Mouse (Mus musculus) MEL (cell line): Measurements from ENCODE around the gene Srsf3. TPM values are rescaled to one million over a fixed set of nuclear protein-coding genes. Genes with fewer than 3 reads are reported as not detected.

Experiments used
- DNase-seq: peaks from one replicate; pipeline ENCODE4 v3.0.0; 2011; ENCODE audit warnings: low read depth, low spot score
- H3K27ac ChIP-seq: 2 replicates; pipeline ENCODE4 v1.5.1; 2012; ENCODE audit warnings: low read depth, mild to moderate bottlenecking, control low read depth, low read length, moderate library complexity; ENCODE audit not compliant: control insufficient read depth
- H3K27me3 ChIP-seq, 2 experiments: fragments of 150-350 bp in 1 of 2; sonication (generic) in 1 of 2; 2 replicates each; pipeline ENCODE4 v1.6.1; 2012; ENCODE audit warnings: low read length in 2 of 2, mild to moderate bottlenecking in 2 of 2, improper control_type of control experiment in 1 of 2, moderate library complexity in 1 of 2; ENCODE audit not compliant: insufficient read depth in 2 of 2, control insufficient read depth in 1 of 2
- H3K36me3 ChIP-seq, 2 experiments: 2 replicates each; pipeline ENCODE4 v1.6.1; 2012 to 2014; ENCODE audit warnings: low read length in 2 of 2, improper control_type of control experiment in 1 of 2, inconsistent platforms in 1 of 2, mild to moderate bottlenecking in 1 of 2; ENCODE audit not compliant: insufficient read depth in 2 of 2, control insufficient read depth in 1 of 2
- H3K4me1 ChIP-seq, 2 experiments: fragments of 150-350 bp in 1 of 2; sonication (generic) in 1 of 2; 2 replicates each; pipeline ENCODE4 v1.6.1; 2012; ENCODE audit warnings: low read length in 2 of 2, improper control_type of control experiment in 1 of 2, mild to moderate bottlenecking in 1 of 2; ENCODE audit not compliant: insufficient read depth in 2 of 2, control insufficient read depth in 1 of 2
- H3K4me3 ChIP-seq, 2 experiments: fragments of 150-350 bp in 1 of 2; sonication (generic) in 1 of 2; 2 replicates each; pipeline ENCODE4 v1.5.1; 2012; ENCODE audit warnings: low read depth in 2 of 2, low read length in 2 of 2, mild to moderate bottlenecking in 2 of 2, moderate library complexity in 2 of 2, control low read depth in 1 of 2, improper control_type of control experiment in 1 of 2; ENCODE audit not compliant: control insufficient read depth in 1 of 2, insufficient read depth in 1 of 2
- H3K79me2 ChIP-seq: 2 replicates; pipeline ENCODE4 v1.6.1; 2012; ENCODE audit warnings: mild to moderate bottlenecking, low read length, moderate library complexity; ENCODE audit not compliant: control insufficient read depth, poor library complexity, insufficient read depth
- H3K9ac ChIP-seq: 2 replicates; pipeline ENCODE4 v1.6.1; 2012; ENCODE audit warnings: low read depth, mild to moderate bottlenecking, control low read depth, low read length, moderate library complexity; ENCODE audit not compliant: control insufficient read depth, poor library complexity, severe bottlenecking
- H3K9me3 ChIP-seq: fragments of 150-350 bp; sonication (generic); replicated peaks from 2 replicates; pipeline ENCODE4 v1.6.1; 2012; ENCODE audit warnings: mild to moderate bottlenecking, low read length, improper control_type of control experiment, moderate library complexity; ENCODE audit not compliant: insufficient read depth
- BHLHE40 ChIP-seq: IDR thresholded peaks from 2 replicates; pipeline ENCODE4 v1.6.1; 2012; ENCODE audit warnings: low read depth, mild to moderate bottlenecking, inconsistent platforms, low read length, improper control_type of control experiment, borderline replicate concordance
- CHD1 ChIP-seq: IDR thresholded peaks from 2 replicates; pipeline ENCODE4 v1.6.1; 2012; ENCODE audit warnings: low read depth, mild to moderate bottlenecking, inconsistent platforms, low read length, improper control_type of control experiment
- CHD2 ChIP-seq: IDR thresholded peaks from 2 replicates; pipeline ENCODE4 v1.6.1; 2011; ENCODE audit warnings: low read length, improper control_type of control experiment
- ELF1 ChIP-seq: IDR thresholded peaks from 2 replicates; pipeline ENCODE4 v1.6.1; 2014; ENCODE audit warnings: low read depth, mild to moderate bottlenecking, inconsistent platforms, low read length, improper control_type of control experiment, moderate library complexity
- ETS1 ChIP-seq: IDR thresholded peaks from 2 replicates; pipeline ENCODE4 v1.6.1; 2012; ENCODE audit warnings: low read depth, mild to moderate bottlenecking, inconsistent platforms, low read length, improper control_type of control experiment, moderate library complexity
- GABPA ChIP-seq: IDR thresholded peaks from 2 replicates; pipeline ENCODE4 v1.6.1; 2012; ENCODE audit warnings: low read depth, mild to moderate bottlenecking, inconsistent platforms, low read length, improper control_type of control experiment, moderate library complexity
- GATA1 ChIP-seq: IDR thresholded peaks from 2 replicates; pipeline ENCODE4 v1.6.1; 2011; ENCODE audit warnings: low read depth, low read length, improper control_type of control experiment
- HCFC1 ChIP-seq: IDR thresholded peaks from 2 replicates; pipeline ENCODE4 v1.6.1; 2012; ENCODE audit warnings: low read depth, mild to moderate bottlenecking, inconsistent platforms, low read length, improper control_type of control experiment, moderate library complexity
- MAX ChIP-seq: IDR thresholded peaks from 2 replicates; pipeline ENCODE4 v1.6.1; 2011; ENCODE audit warnings: low read length, improper control_type of control experiment
- MAZ ChIP-seq: IDR thresholded peaks from 2 replicates; pipeline ENCODE4 v1.6.1; 2012; ENCODE audit warnings: low read depth, mild to moderate bottlenecking, inconsistent platforms, low read length, improper control_type of control experiment
- MEF2A ChIP-seq: IDR thresholded peaks from 2 replicates; pipeline ENCODE4 v1.6.1; 2014; ENCODE audit warnings: low read depth, mild to moderate bottlenecking, inconsistent platforms, low read length, improper control_type of control experiment; ENCODE audit not compliant: poor library complexity, insufficient replicate concordance, severe bottlenecking; ENCODE audit errors: extremely low read depth
- MXI1 ChIP-seq: IDR thresholded peaks from 2 replicates; pipeline ENCODE4 v1.6.1; 2011; ENCODE audit warnings: mild to moderate bottlenecking, low read depth, low read length, improper control_type of control experiment
- MYB ChIP-seq: IDR thresholded peaks from 2 replicates; pipeline ENCODE4 v1.6.1; 2011; ENCODE audit warnings: mild to moderate bottlenecking, low read depth, low read length, improper control_type of control experiment
- MYC ChIP-seq: IDR thresholded peaks from 2 replicates; pipeline ENCODE4 v1.6.1; 2011; ENCODE audit warnings: low read depth, mild to moderate bottlenecking, low read length, improper control_type of control experiment, moderate library complexity
- RAD21 ChIP-seq: IDR thresholded peaks from 2 replicates; pipeline ENCODE4 v1.6.1; 2011; ENCODE audit warnings: mild to moderate bottlenecking, low read depth, low read length, improper control_type of control experiment
- RCOR1 ChIP-seq: IDR thresholded peaks from 2 replicates; pipeline ENCODE4 v1.6.1; 2012; ENCODE audit warnings: low read depth, mild to moderate bottlenecking, inconsistent platforms, low read length, improper control_type of control experiment
- TAL1 ChIP-seq: IDR thresholded peaks from 2 replicates; pipeline ENCODE4 v1.6.1; 2012; ENCODE audit warnings: mild to moderate bottlenecking, inconsistent platforms, low read length, moderate library complexity, mixed read lengths
- UBTF ChIP-seq: IDR thresholded peaks from 2 replicates; pipeline ENCODE4 v1.6.1; 2012; ENCODE audit warnings: low read depth, mild to moderate bottlenecking, inconsistent platforms, low read length, improper control_type of control experiment, moderate library complexity, borderline replicate concordance; ENCODE audit not compliant: insufficient read depth
- USF1 ChIP-seq: IDR thresholded peaks from 2 replicates; pipeline ENCODE4 v1.6.1; 2014; ENCODE audit warnings: low read depth, mild to moderate bottlenecking, inconsistent platforms, low read length, improper control_type of control experiment, moderate library complexity
- USF2 ChIP-seq, 2 experiments: IDR thresholded peaks; 2 replicates each; pipeline ENCODE4 v1.6.1; 2011 to 2012; ENCODE audit warnings: improper control_type of control experiment in 2 of 2, low read length in 2 of 2, borderline replicate concordance in 1 of 2, inconsistent platforms in 1 of 2, low read depth in 1 of 2, mild to moderate bottlenecking in 1 of 2; ENCODE audit not compliant: insufficient read depth in 1 of 2
- ZC3H11A ChIP-seq: IDR thresholded peaks from 2 replicates; pipeline ENCODE4 v1.6.1; 2012; ENCODE audit warnings: low read depth, mild to moderate bottlenecking, inconsistent platforms, low read length, improper control_type of control experiment
- ZMIZ1 ChIP-seq: IDR thresholded peaks from 2 replicates; pipeline ENCODE4 v1.6.1; 2012; ENCODE audit warnings: low read depth, mild to moderate bottlenecking, inconsistent platforms, low read length, improper control_type of control experiment, moderate library complexity
- polyA plus RNA-seq, 2 experiments: library from polyadenylated mRNA; stranded (reverse) in 1 of 2; unstranded in 1 of 2; fragments of >175 nt in 1 of 2; fragments of >200 nt in 1 of 2; gene quantifications; 2 replicates each; pipeline versions ENCODE4 v1.2.1 to v1.2.4; 2012; ENCODE audit warnings: low replicate concordance in 2 of 2, low read depth in 1 of 2; ENCODE audit not compliant: insufficient read length in 2 of 2, insufficient read depth in 1 of 2, missing spikeins in 1 of 2
- total RNA-seq: library from RNA; depleted of rRNA; stranded (reverse); fragments of 300-350 nt; gene quantifications from 2 replicates; pipeline ENCODE4 v1.2.3, GENCODE M21; 2012

The Srsf3 gene
- total and polyA plus RNA-seq, 3 experiments, result 326 to 556 (median 367) TPM

- no peak overlapping the region for H3K9ac ChIP-seq
- H3K27me3 ChIP-seq, result no peaks in the 10 kb centered on the region
- H3K4me1 ChIP-seq, result no peaks in the 10 kb centered on the region
- no peaks in the 10 kb centered on the region for H3K9me3 ChIP-seq
- no peak overlapping the region for H3K27ac ChIP-seq
- TF ChIP-seq GABPA, result no peak
- no peak for TF ChIP-seq HCFC1
- no peak for TF ChIP-seq MAZ
- TF ChIP-seq ZMIZ1, result no peak
- TF ChIP-seq ZC3H11A, result no peak
- TF ChIP-seq CHD2, result no peak
- no peak for TF ChIP-seq MYB
- no peak for TF ChIP-seq ETS1
- no peak for TF ChIP-seq MEF2A
- no peak for TF ChIP-seq USF1
- no peak for TF ChIP-seq ELF1
- TF ChIP-seq BHLHE40, result no peak
- TF ChIP-seq RAD21, result no peak
- no peak for TF ChIP-seq MXI1
- H3K4me3 ChIP-seq, result no peak overlapping the region
- no peak for DNase-seq
- H3K79me2 ChIP-seq, result no peaks in the 10 kb centered on the region
- H3K36me3 ChIP-seq, result no peaks in the 10 kb centered on the region; a peak in 2 of 4 replicates
Observed at GRCm38 (mm10) chr17:28988291-28988690, 44.1 kb upstream of the Srsf3 start.

DNA sequence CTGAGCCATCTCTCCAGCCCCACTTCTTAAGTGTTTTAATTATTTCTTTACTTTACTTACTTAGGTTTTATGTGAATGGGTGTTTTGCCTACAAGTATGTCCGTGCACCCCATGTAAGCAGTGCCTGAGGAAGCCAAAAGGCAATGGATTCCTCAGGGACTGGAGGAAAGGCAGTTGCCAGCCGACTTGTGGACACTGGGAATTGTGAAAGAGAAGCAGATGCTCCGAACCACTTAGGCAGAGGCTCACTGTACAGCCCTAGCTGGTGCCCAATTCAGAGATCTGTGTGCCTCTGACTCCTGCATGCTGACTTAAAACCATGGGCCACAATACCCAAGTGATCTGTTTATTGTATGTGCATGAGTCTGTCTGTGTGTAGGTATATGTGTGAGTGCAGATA lies 43.4 kb upstream of the Srsf3 start:
- no peak overlapping the region for H3K9ac ChIP-seq
- no peak for TF ChIP-seq ZMIZ1
- TF ChIP-seq MYC, result no peak
- TF ChIP-seq GATA1, result no peak
- no peak for TF ChIP-seq CHD1
- no peak for TF ChIP-seq MAX
- TF ChIP-seq HCFC1, result no peak
- no peak for TF ChIP-seq TAL1
- no peak for TF ChIP-seq USF2 (IDR thresholded peaks at IDR 0.05; ENCODE audit: borderline replicate concordance in 1 of 2, insufficient read depth in 1 of 2, low read depth in 1 of 2, low read length in 2 of 2)
- no peak for TF ChIP-seq ZC3H11A
- TF ChIP-seq MYB, result no peak
- TF ChIP-seq RCOR1, result no peak
- TF ChIP-seq UBTF, result no peak
- TF ChIP-seq, all 39 proteins: peak for 0
- Histone ChIP-seq H3K79me2 (no peaks in the 10 kb centered on the region), H3K27ac (no peak overlapping the region), H3K36me3 (no peaks in the 10 kb centered on the region; a peak in 2 of 4 replicates), H3K4me3 (no peak overlapping the region), H3K27me3 (no peaks in the 10 kb centered on the region), H3K9me3 (no peaks in the 10 kb centered on the region), H3K4me1 (no peaks in the 10 kb centered on the region)
- DNase-seq, result no peak
